ENCODE assay signal across 16 mouse cellular contexts in genomic region chr9:122372506-122372905, GRCm38 (mm10). TPM values are rescaled to one million over a fixed set of nuclear protein-coding genes. Genes with fewer than 3 reads are reported as not detected.
DNase-seq lines count a peak whose midpoint lies in the region; ATAC-seq and TF ChIP-seq lines count a peak whose summit lies in the region.
"Had no signal": no experiment of that assay in that cellular context is flagged by ENCODE, and none has a peak within 500 bp of the region (broad histone marks: within the 10 kb centered on the region; RNA-seq: fewer than 3 reads in every experiment).

No protein-coding gene starts in this region.

- H3K9me3 ChIP-seq in liver, embryonic 12.5 days (replicated peaks): no peaks in the 10 kb centered on the region
- H3K9me3 ChIP-seq in embryonic facial prominence, embryonic 15.5 days (replicated peaks): no peaks in the 10 kb centered on the region
- H3K9me3 ChIP-seq: forebrain, embryonic 13.5 days; heart, embryonic 15.5 days; hindbrain, embryonic 15.5 days; limb, embryonic 15.5 days had no signal

- H3K4me3 ChIP-seq in liver, embryonic 12.5 days: no peak overlapping the region
- H3K4me3 ChIP-seq in embryonic facial prominence, embryonic 15.5 days (replicated peaks): no peak overlapping the region
- H3K4me3 ChIP-seq: forebrain, embryonic 13.5 days; heart, embryonic 15.5 days; hindbrain, embryonic 15.5 days; limb, embryonic 15.5 days had no signal

- peak overlapping the region; percentile 58; the same call in 1 of the 2 replicates for H3K27ac ChIP-seq in liver, embryonic 12.5 days
- 0 out of 2 replicates have a peak overlapping the region, but pooled peaks have one; percentile 0 for H3K27ac ChIP-seq in embryonic facial prominence, embryonic 15.5 days (replicated peaks)
- H3K27ac ChIP-seq: forebrain, embryonic 13.5 days; heart, embryonic 15.5 days; hindbrain, embryonic 15.5 days; limb, embryonic 15.5 days had no signal

- peak; percentile 26; the same call in 1 of the 2 replicates for ATAC-seq in liver, embryonic 12.5 days
- no peak for ATAC-seq in embryonic facial prominence, embryonic 15.5 days (ENCODE audit: insufficient number of reproducible peaks, low FRiP score, low TSS enrichment, low read depth)
- ATAC-seq: CD4-positive, CD25-positive, alpha-beta regulatory T cell, adult 4 months; forebrain, embryonic 13.5 days had no signal

- H3K4me1 ChIP-seq in liver, embryonic 12.5 days: peaks cover 31% of the 10 kb centered on the region
- H3K4me1 ChIP-seq in embryonic facial prominence, embryonic 15.5 days: no peaks in the 10 kb centered on the region
- H3K4me1 ChIP-seq: forebrain, embryonic 13.5 days; heart, embryonic 15.5 days; hindbrain, embryonic 15.5 days; limb, embryonic 15.5 days had no signal

- DNase-seq in liver (no peak), ZHBTc4 (ENCODE audit: low read depth, low spot score) (peak; percentile 10)
- DNase-seq in brain, embryonic 14.5 days (ENCODE audit: low read depth): peak; percentile 12
- no peak for DNase-seq in layer of hippocampus, postnatal 10 days (ENCODE audit: low spot score in 2 of 2)
- DNase-seq in right cerebral cortex, postnatal 4 days: no peak
- DNase-seq: adrenal gland, postnatal 14 days; cerebellum, adult 9-10 months; kidney, adult 2 months; right cerebral cortex, adult 18-20 months had no signal

- TF ChIP-seq POLR2A in brain, embryonic 14.5 days (IDR thresholded peaks at IDR 0.05; ENCODE audit: borderline replicate concordance, extremely low read depth, insufficient read depth, insufficient read length, poor library complexity, severe bottlenecking): no peak

- no peaks in the 10 kb centered on the region for H3K27me3 ChIP-seq in liver, embryonic 12.5 days (replicated peaks)
- H3K27me3 ChIP-seq in embryonic facial prominence, embryonic 15.5 days: no peaks in the 10 kb centered on the region
- H3K27me3 ChIP-seq: forebrain, embryonic 13.5 days; heart, embryonic 15.5 days; hindbrain, embryonic 15.5 days; limb, embryonic 15.5 days had no signal

- TF ChIP-seq CTCF in brain, embryonic 14.5 days (IDR thresholded peaks at IDR 0.05; ENCODE audit: borderline replicate concordance, extremely low read depth, insufficient read depth, insufficient read length): no peak

- peak overlapping the region; percentile 30; the same call in 1 of the 2 replicates for H3K4me2 ChIP-seq in liver, embryonic 12.5 days
- H3K4me2 ChIP-seq in embryonic facial prominence, embryonic 15.5 days (replicated peaks): no peak overlapping the region
- H3K4me2 ChIP-seq: forebrain, embryonic 13.5 days; heart, embryonic 15.5 days; hindbrain, embryonic 15.5 days; limb, embryonic 15.5 days had no signal

- WGBS in liver, embryonic 12.5 days (ENCODE audit: insufficient replicate concordance): 36% methylated on average over 4 of the region's 4 CpGs
- 21% methylated on average over 4 of the region's 4 CpGs for WGBS in embryonic facial prominence, embryonic 15.5 days

- no peak overlapping the region for H3K9ac ChIP-seq in liver, embryonic 12.5 days
- H3K9ac ChIP-seq in embryonic facial prominence, embryonic 15.5 days: no peak overlapping the region
- H3K9ac ChIP-seq: forebrain, embryonic 13.5 days; heart, embryonic 15.5 days; hindbrain, embryonic 15.5 days; limb, embryonic 15.5 days had no signal

- H3K36me3 ChIP-seq in liver, embryonic 12.5 days: peaks cover 18% of the 10 kb centered on the region; the same call in 1 of the 2 replicates
- H3K36me3 ChIP-seq in embryonic facial prominence, embryonic 15.5 days: 0 out of 2 replicates have a peak, but pooled peaks cover 7% of the 10 kb centered on the region
- H3K36me3 ChIP-seq: heart, embryonic 15.5 days had no signal

RNA-seq across cellular contexts. Expression of gene Abhd5, which starts 21.1 kb away (rescaled TPM):
- polyA plus RNA-seq in liver, embryonic 12.5 days (2016; fragmentation: Nextera tagmentation; extraction: Ambion mirVana): 21.1 and 21.2 TPM in 2 replicates
- 15.9 and 18.0 TPM in 2 replicates for polyA plus RNA-seq in brain, embryonic 14.5 days (2012; rRNA removed)
- 37.4 and 38.9 TPM in 2 replicates for polyA plus RNA-seq in embryonic facial prominence, embryonic 15.5 days (2015; fragmentation: Nextera tagmentation; extraction: Ambion mirVana)
- 10 to 100 TPM; 26.6 to 29.1 TPM for total RNA-seq in layer of hippocampus, postnatal 10 days (2021)

Comparison
In these comparisons a context has a peak if more than half of its experiments do, and no peak if none do; other contexts are left out.
1. DNase-seq: peak in ZHBTc4 (single experiment) and brain, embryonic 14.5 days (single experiment); none in liver (single experiment), layer of hippocampus, postnatal 10 days (0 of 2) and right cerebral cortex, postnatal 4 days (single experiment).